Mouse (Mus musculus): ENCODE measurements at regions not wholly inside any gene's neighbourhood (a gene's known extent, or its start where the extent isn't known, plus 50 kb on each side); places are given as distances from the start of the nearest gene placed in this dataset.

- DNase-seq (ENCODE audit: low read depth, low spot score): no peak
These were observed 660.2 kb downstream of the Zfp706 start for GRCm38 (mm10) chr15:36347333-36347845.

GRCm38 (mm10) chr15:36346126-36346525 is 661.4 kb downstream of the Zfp706 start:
- no peak for DNase-seq (ENCODE audit: low read depth, low spot score)

GRCm38 (mm10) chr15:36345413-36345812 is 662.2 kb downstream of the Zfp706 start:
- DNase-seq (ENCODE audit: low read depth, low spot score): no peak

DNA sequence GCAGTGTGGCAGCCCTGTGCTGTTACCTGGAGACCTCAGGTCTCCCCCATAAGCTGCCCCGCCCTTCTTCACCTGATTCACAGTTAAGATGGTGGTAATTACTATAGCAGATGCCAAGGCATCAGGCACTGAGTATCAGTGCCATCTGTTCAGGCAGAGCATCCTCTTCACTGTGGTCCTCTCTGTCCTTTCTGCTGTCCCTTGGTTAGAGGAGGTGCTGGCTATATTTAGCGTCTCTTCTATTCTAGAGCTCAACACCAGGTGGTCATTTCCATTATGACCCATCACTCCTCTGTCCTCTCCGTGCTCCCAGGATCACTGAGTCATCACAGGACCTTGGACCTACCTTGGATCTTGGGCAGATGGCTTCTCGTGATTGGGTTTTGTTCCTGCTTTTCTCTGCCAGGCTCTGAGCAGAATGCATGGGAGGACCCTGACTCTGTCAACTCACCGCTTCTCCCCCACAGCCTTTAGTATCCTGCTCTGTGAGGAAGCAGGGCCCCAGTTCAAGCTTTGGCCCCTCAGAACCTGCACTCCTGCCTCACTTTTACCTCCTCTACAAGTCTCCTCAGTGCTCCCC is 667.5 kb downstream of the Zfp706 start:
- no peak for DNase-seq (ENCODE audit: low read depth, low spot score)

- no peak for DNase-seq (ENCODE audit: low read depth, low spot score)
These were observed 668.8 kb downstream of the Zfp706 start for GRCm38 (mm10) chr15:36338766-36339165.

- no peak for DNase-seq (ENCODE audit: low read depth, low spot score)
These were observed 670.7 kb downstream of the Zfp706 start for GRCm38 (mm10) chr15:36336857-36337256.

- DNase-seq (ENCODE audit: low read depth, low spot score): no peak
These were observed 672.5 kb downstream of the Zfp706 start for GRCm38 (mm10) chr15:36335116-36335515.

GRCm38 (mm10) chr15:36334436-36335113 is 673.0 kb downstream of the Zfp706 start:
- DNase-seq (ENCODE audit: low read depth, low spot score): no peak

- DNase-seq (ENCODE audit: low read depth, low spot score): no peak
These were observed 673.7 kb downstream of the Zfp706 start for GRCm38 (mm10) chr15:36333857-36334256.

GRCm38 (mm10) chr15:36333265-36333664 is 674.3 kb downstream of the Zfp706 start:
- no peak for DNase-seq (ENCODE audit: low read depth, low spot score)

Measured in forelimb bud, embryonic 11.5 days (tissue).